Mouse (Mus musculus): Measurements from ENCODE around the gene Gm38119. TPM values are rescaled to one million over a fixed set of nuclear protein-coding genes. Genes with fewer than 3 reads are reported as not detected.

Gm38119 gene
- polyA plus RNA-seq (2015; fragmentation: Nextera tagmentation; extraction: Ambion mirVana): not detected in 2 replicates

GRCm38 (mm10) chr3:92738996-92739395, at the start of gene Gm38119:
Gm38119 (minus strand) TSS chr3:92739096.
- Histone ChIP-seq H3K27me3 (no peaks in the 10 kb centered on the region), H3K4me2 (no peak within 1 kb of the TSS), H3K27ac (no peak within 1 kb of the TSS), H3K4me1 (replicated peaks) (no peaks in the 10 kb centered on the region), H3K36me3 (no peaks in the 10 kb centered on the region), H3K9ac (no peak within 1 kb of the TSS), H3K4me3 (no peak within 1 kb of the TSS), H3K9me3 (replicated peaks) (no peaks in the 10 kb centered on the region)
- no peak for ATAC-seq (replicated peaks; ENCODE audit: insufficient number of reproducible peaks, insufficient read depth, low FRiP score, low read depth)
- WGBS: 74% methylated on average over 1 of the region's 1 CpGs

GRCm38 (mm10) chr3:92778799-92779198, 39.9 kb upstream of the Gm38119 start, which contains the start of gene Lce1i:
Lce1i (minus strand) TSS chr3:92778899.
- ATAC-seq (replicated peaks; ENCODE audit: insufficient number of reproducible peaks, insufficient read depth, low FRiP score, low read depth): no peak
- Histone ChIP-seq H3K4me1 (replicated peaks) (no peaks in the 10 kb centered on the region), H3K27ac (no peak within 1 kb of the TSS), H3K27me3 (no peaks in the 10 kb centered on the region), H3K9me3 (replicated peaks) (no peaks in the 10 kb centered on the region), H3K4me3 (no peak within 1 kb of the TSS), H3K4me2 (no peak within 1 kb of the TSS), H3K9ac (no peak within 1 kb of the TSS), H3K36me3 (no peaks in the 10 kb centered on the region)
- WGBS: 65% methylated on average over 1 of the region's 1 CpGs

- H3K4me1 ChIP-seq (replicated peaks): no peaks in the 10 kb centered on the region
- no peak for ATAC-seq (replicated peaks; ENCODE audit: insufficient number of reproducible peaks, insufficient read depth, low FRiP score, low read depth)
- no peaks in the 10 kb centered on the region for H3K27me3 ChIP-seq
- H3K9ac ChIP-seq: no peak overlapping the region
- H3K36me3 ChIP-seq: no peaks in the 10 kb centered on the region
- H3K9me3 ChIP-seq (replicated peaks): no peaks in the 10 kb centered on the region
- H3K27ac ChIP-seq: no peak overlapping the region
- WGBS: 15% methylated on average over 3 of the region's 3 CpGs
- H3K4me3 ChIP-seq: no peak overlapping the region
- H3K4me2 ChIP-seq: no peak overlapping the region
Observed at GRCm38 (mm10) chr3:92771573-92771972, 32.7 kb upstream of the Gm38119 start.

- no peaks in the 10 kb centered on the region for H3K4me1 ChIP-seq (replicated peaks)
- no peak within 1 kb of the TSS for H3K9ac ChIP-seq
- no peak within 1 kb of the TSS for H3K27ac ChIP-seq
- H3K36me3 ChIP-seq: no peaks in the 10 kb centered on the region
- H3K4me2 ChIP-seq: no peak within 1 kb of the TSS
- 83% methylated on average over 1 of the region's 1 CpGs for WGBS
- no peak within 1 kb of the TSS for H3K4me3 ChIP-seq
- no peak for ATAC-seq (replicated peaks; ENCODE audit: insufficient number of reproducible peaks, insufficient read depth, low FRiP score, low read depth)
- H3K27me3 ChIP-seq: no peaks in the 10 kb centered on the region
- H3K9me3 ChIP-seq (replicated peaks): no peaks in the 10 kb centered on the region
Observed at GRCm38 (mm10) chr3:92764965-92765364, 26.1 kb upstream of the Gm38119 start, which contains the start of gene Lce1h. Lce1h (minus strand) TSS chr3:92765065.

- no peaks in the 10 kb centered on the region for H3K36me3 ChIP-seq
- no peak overlapping the region for H3K9ac ChIP-seq
- no peak for ATAC-seq (replicated peaks; ENCODE audit: insufficient number of reproducible peaks, insufficient read depth, low FRiP score, low read depth)
- H3K4me3 ChIP-seq: no peak overlapping the region
- no peaks in the 10 kb centered on the region for H3K4me1 ChIP-seq (replicated peaks)
- no peaks in the 10 kb centered on the region for H3K27me3 ChIP-seq
- no peaks in the 10 kb centered on the region for H3K9me3 ChIP-seq (replicated peaks)
- H3K4me2 ChIP-seq: no peak overlapping the region
- WGBS: 38% methylated on average over 3 of the region's 3 CpGs
- no peak overlapping the region for H3K27ac ChIP-seq
Observed at GRCm38 (mm10) chr3:92753197-92753596, 14.3 kb upstream of the Gm38119 start.

GRCm38 (mm10) chr3:92752238-92752637, 13.3 kb upstream of the Gm38119 start, which contains the start of gene Lce1g:
Lce1g (minus strand) TSS chr3:92752338.
- no peak within 1 kb of the TSS for H3K4me2 ChIP-seq
- no peak within 1 kb of the TSS for H3K27ac ChIP-seq
- no peaks in the 10 kb centered on the region for H3K4me1 ChIP-seq (replicated peaks)
- no peak within 1 kb of the TSS for H3K4me3 ChIP-seq
- H3K9me3 ChIP-seq (replicated peaks): no peaks in the 10 kb centered on the region
- no peaks in the 10 kb centered on the region for H3K27me3 ChIP-seq
- ATAC-seq (replicated peaks; ENCODE audit: insufficient number of reproducible peaks, insufficient read depth, low FRiP score, low read depth): no peak
- no peaks in the 10 kb centered on the region for H3K36me3 ChIP-seq
- H3K9ac ChIP-seq: no peak within 1 kb of the TSS
- 88% methylated on average over 1 of the region's 1 CpGs for WGBS

GRCm38 (mm10) chr3:92722631-92723030, 16.3 kb downstream of the Gm38119 start:
- WGBS: 77% methylated on average over 5 of the region's 5 CpGs
- Histone ChIP-seq H3K27me3 (no peaks in the 10 kb centered on the region), H3K4me3 (no peak overlapping the region), H3K4me2 (no peak overlapping the region), H3K36me3 (no peaks in the 10 kb centered on the region), H3K9ac (no peak overlapping the region), H3K9me3 (replicated peaks) (no peaks in the 10 kb centered on the region), H3K27ac (no peak overlapping the region), H3K4me1 (replicated peaks) (no peaks in the 10 kb centered on the region)
- ATAC-seq (replicated peaks; ENCODE audit: insufficient number of reproducible peaks, insufficient read depth, low FRiP score, low read depth): no peak

GRCm38 (mm10) chr3:92720250-92720649, 18.6 kb downstream of the Gm38119 start, which contains the start of gene Lce1f:
Lce1f (minus strand) TSS chr3:92720350.
- ATAC-seq (replicated peaks; ENCODE audit: insufficient number of reproducible peaks, insufficient read depth, low FRiP score, low read depth): no peak
- Histone ChIP-seq H3K9me3 (replicated peaks) (no peaks in the 10 kb centered on the region), H3K9ac (no peak within 1 kb of the TSS), H3K27me3 (no peaks in the 10 kb centered on the region), H3K36me3 (no peaks in the 10 kb centered on the region), H3K4me1 (replicated peaks) (no peaks in the 10 kb centered on the region), H3K4me2 (no peak within 1 kb of the TSS), H3K4me3 (no peak within 1 kb of the TSS), H3K27ac (no peak within 1 kb of the TSS)
- 61% methylated on average over 3 of the region's 3 CpGs for WGBS

- ATAC-seq (replicated peaks; ENCODE audit: insufficient number of reproducible peaks, insufficient read depth, low FRiP score, low read depth): no peak
- no peaks in the 10 kb centered on the region for H3K27me3 ChIP-seq
- no peak overlapping the region for H3K9ac ChIP-seq
- H3K4me1 ChIP-seq (replicated peaks): no peaks in the 10 kb centered on the region
- H3K4me2 ChIP-seq: no peak overlapping the region
- no peak overlapping the region for H3K27ac ChIP-seq
- no peaks in the 10 kb centered on the region for H3K36me3 ChIP-seq
- H3K4me3 ChIP-seq: no peak overlapping the region
- H3K9me3 ChIP-seq (replicated peaks): no peaks in the 10 kb centered on the region
Observed at GRCm38 (mm10) chr3:92715122-92715521, 23.8 kb downstream of the Gm38119 start.

- no peak within 1 kb of the TSS for H3K27ac ChIP-seq
- H3K9ac ChIP-seq: no peak within 1 kb of the TSS
- no peak within 1 kb of the TSS for H3K4me2 ChIP-seq
- WGBS: 75% methylated on average over 2 of the region's 2 CpGs
- H3K9me3 ChIP-seq (replicated peaks): no peaks in the 10 kb centered on the region
- H3K4me3 ChIP-seq: no peak within 1 kb of the TSS
- no peaks in the 10 kb centered on the region for H3K27me3 ChIP-seq
- H3K36me3 ChIP-seq: no peaks in the 10 kb centered on the region
- no peaks in the 10 kb centered on the region for H3K4me1 ChIP-seq (replicated peaks)
- no peak for ATAC-seq (replicated peaks; ENCODE audit: insufficient number of reproducible peaks, insufficient read depth, low FRiP score, low read depth)
Observed at GRCm38 (mm10) chr3:92708974-92709373, 29.9 kb downstream of the Gm38119 start, which contains the start of gene Lce1e. Lce1e (minus strand) TSS chr3:92709074.

- no peaks in the 10 kb centered on the region for H3K36me3 ChIP-seq
- ATAC-seq (replicated peaks; ENCODE audit: insufficient number of reproducible peaks, insufficient read depth, low FRiP score, low read depth): no peak
- no peak overlapping the region for H3K4me2 ChIP-seq
- H3K9me3 ChIP-seq (replicated peaks): no peaks in the 10 kb centered on the region
- H3K9ac ChIP-seq: no peak overlapping the region
- no peaks in the 10 kb centered on the region for H3K27me3 ChIP-seq
- H3K4me1 ChIP-seq (replicated peaks): no peaks in the 10 kb centered on the region
- no peak overlapping the region for H3K4me3 ChIP-seq
- no peak overlapping the region for H3K27ac ChIP-seq
- 0% methylated on average over 1 of the region's 1 CpGs for WGBS
Observed at GRCm38 (mm10) chr3:92694613-92695012, 44.3 kb downstream of the Gm38119 start.

GRCm38 (mm10) chr3:92691688-92692087, 47.2 kb downstream of the Gm38119 start:
- H3K4me1 ChIP-seq (replicated peaks): no peaks in the 10 kb centered on the region

More at GRCm38 (mm10) chr3:92691688-92692087, 47.2 kb downstream of the Gm38119 start:
- H3K27me3 ChIP-seq: no peaks in the 10 kb centered on the region
- no peaks in the 10 kb centered on the region for H3K9me3 ChIP-seq (replicated peaks)
- ATAC-seq (replicated peaks; ENCODE audit: insufficient number of reproducible peaks, insufficient read depth, low FRiP score, low read depth): no peak
- no peak overlapping the region for H3K4me2 ChIP-seq
- no peak overlapping the region for H3K4me3 ChIP-seq
- no peak overlapping the region for H3K27ac ChIP-seq
- H3K9ac ChIP-seq: no peak overlapping the region
- no peaks in the 10 kb centered on the region for H3K36me3 ChIP-seq

Data from heart, embryonic 15.5 days (tissue).